Comparison of ENCODE assay signal across 8 mouse cellular contexts in genomic region chr19:42268337-42268736, GRCm38 (mm10). TPM values are rescaled to one million over a fixed set of nuclear protein-coding genes. Genes with fewer than 3 reads are reported as not detected.
A peak's percentile ranks its signal among the peaks of the same experiment; 100 is the strongest.
DNase-seq lines count a peak whose midpoint lies in the region; ATAC-seq and TF ChIP-seq lines count a peak whose summit lies in the region.

No protein-coding gene starts in this region.

- no peak overlapping the region for H3K4me3 ChIP-seq in forebrain, postnatal 0 days (ENCODE audit: low read depth, low read length)
- no peak overlapping the region for H3K4me3 ChIP-seq in kidney, embryonic 14.5 days (ENCODE audit: low read length)
- H3K4me3 ChIP-seq in midbrain, embryonic 16.5 days (ENCODE audit: low read depth, low read length) = no peak overlapping the region
- H3K4me3 ChIP-seq in lung, postnatal 0 days (ENCODE audit: low read depth, low read length) = no peak overlapping the region

- H3K4me2 ChIP-seq in forebrain, postnatal 0 days (ENCODE audit: low read depth) = peak overlapping the region; percentile 31
- peak overlapping the region; percentile 28 for H3K4me2 ChIP-seq in kidney, embryonic 14.5 days (replicated peaks; ENCODE audit: low read depth, low read length)
- H3K4me2 ChIP-seq in midbrain, embryonic 16.5 days (ENCODE audit: low read length) = peak overlapping the region; percentile 31
- no peak overlapping the region for H3K4me2 ChIP-seq in lung, postnatal 0 days (replicated peaks; ENCODE audit: low read depth, low read length)

- no peak overlapping the region for H3K27ac ChIP-seq in forebrain, postnatal 0 days (ENCODE audit: low read depth, low read length)
- H3K27ac ChIP-seq in kidney, embryonic 14.5 days (ENCODE audit: low read depth, low read length) = no peak overlapping the region
- H3K27ac ChIP-seq in midbrain, embryonic 16.5 days (ENCODE audit: low read length) = no peak overlapping the region
- H3K27ac ChIP-seq in lung, postnatal 0 days (ENCODE audit: low read length) = no peak overlapping the region

- no peak overlapping the region for H3K9ac ChIP-seq in forebrain, postnatal 0 days
- no peak overlapping the region; the same call in 1 of the 2 replicates for H3K9ac ChIP-seq in kidney, embryonic 14.5 days (ENCODE audit: low read depth, low read length)
- H3K9ac ChIP-seq in midbrain, embryonic 16.5 days (ENCODE audit: low read depth, low read length) = peak overlapping the region; percentile 30; the same call in 1 of the 2 replicates
- no peak overlapping the region for H3K9ac ChIP-seq in lung, postnatal 0 days (replicated peaks; ENCODE audit: low read depth)

- peak; percentile 22 for DNase-seq in cerebellum, adult 11 months
- peak; percentile 75 for DNase-seq in adrenal gland, postnatal 10 days
- no peak for DNase-seq in forebrain, postnatal 0 days
- DNase-seq in layer of hippocampus, adult 9-10 months (ENCODE audit: low spot score) = no peak
- no peak for DNase-seq in lung, postnatal 0 days (ENCODE audit: low spot score)

- no peaks in the 10 kb centered on the region for H3K4me1 ChIP-seq in forebrain, postnatal 0 days (ENCODE audit: insufficient read depth)
- H3K4me1 ChIP-seq in kidney, embryonic 14.5 days (ENCODE audit: control insufficient read depth, insufficient read depth, low read length) = no peaks in the 10 kb centered on the region
- no peaks in the 10 kb centered on the region; the same call in 1 of the 2 replicates for H3K4me1 ChIP-seq in midbrain, embryonic 16.5 days (ENCODE audit: control insufficient read depth, insufficient read depth, low read length)
- H3K4me1 ChIP-seq in lung, postnatal 0 days (ENCODE audit: insufficient read depth, low read depth, low read length) = no peaks in the 10 kb centered on the region

- H3K36me3 ChIP-seq in forebrain, postnatal 0 days (ENCODE audit: insufficient read depth) = peaks cover 23% of the 10 kb centered on the region
- H3K36me3 ChIP-seq in kidney, embryonic 14.5 days (ENCODE audit: control insufficient read depth, insufficient read depth, low read length) = no peaks in the 10 kb centered on the region
- peaks cover 19% of the 10 kb centered on the region for H3K36me3 ChIP-seq in midbrain, embryonic 16.5 days (ENCODE audit: control insufficient read depth, insufficient read depth, low read length)
- H3K36me3 ChIP-seq in lung, postnatal 0 days (ENCODE audit: insufficient read depth, low read length) = no peaks in the 10 kb centered on the region

- no peak for TF ChIP-seq CTCF in forebrain, postnatal 0 days (IDR thresholded peaks at IDR 0.05; ENCODE audit: low read depth)
- TF ChIP-seq CTCF in lung, postnatal 0 days (IDR thresholded peaks at IDR 0.05) = no peak

- TF ChIP-seq EP300 in lung, postnatal 0 days (IDR thresholded peaks at IDR 0.05) = no peak

- WGBS in forebrain, postnatal 0 days = 4% methylated on average over 19 of the region's 19 CpGs
- WGBS in kidney, embryonic 14.5 days = under 1% methylated on average over 19 of the region's 19 CpGs
- WGBS in midbrain, embryonic 16.5 days = 4% methylated on average over 19 of the region's 19 CpGs
- 4% methylated on average over 19 of the region's 19 CpGs for WGBS in lung, postnatal 0 days

- ATAC-seq in cerebellum, adult (ENCODE audit: insufficient number of reproducible peaks, low FRiP score, low TSS enrichment) = no peak
- ATAC-seq in forebrain, postnatal 0 days = no peak
- no peak for ATAC-seq in kidney, embryonic 14.5 days (ENCODE audit: low FRiP score, low TSS enrichment)
- ATAC-seq in midbrain, embryonic 16.5 days = no peak
- no peak for ATAC-seq in lung, postnatal 0 days

- no peaks in the 10 kb centered on the region for H3K27me3 ChIP-seq in forebrain, postnatal 0 days (ENCODE audit: insufficient read depth, low read length)
- H3K27me3 ChIP-seq in kidney, embryonic 14.5 days (ENCODE audit: control insufficient read depth, insufficient read depth, low read length) = no peaks in the 10 kb centered on the region
- peaks cover 2% of the 10 kb centered on the region; the same call in 1 of the 2 replicates for H3K27me3 ChIP-seq in midbrain, embryonic 16.5 days (ENCODE audit: control insufficient read depth, insufficient read depth, low read depth, low read length)
- H3K27me3 ChIP-seq in lung, postnatal 0 days (replicated peaks; ENCODE audit: insufficient read depth, low read length) = no peaks in the 10 kb centered on the region

- H3K9me3 ChIP-seq in forebrain, postnatal 0 days (ENCODE audit: low read length) = no peaks in the 10 kb centered on the region
- H3K9me3 ChIP-seq in kidney, embryonic 14.5 days (ENCODE audit: control insufficient read depth, low read length) = no peaks in the 10 kb centered on the region
- no peaks in the 10 kb centered on the region for H3K9me3 ChIP-seq in midbrain, embryonic 16.5 days (replicated peaks; ENCODE audit: control insufficient read depth, low read length, poor library complexity, severe bottlenecking)
- H3K9me3 ChIP-seq in lung, postnatal 0 days (ENCODE audit: low read length) = no peaks in the 10 kb centered on the region

RNA-seq across cellular contexts. Expression of gene Golga7b, which starts 21.0 kb away (rescaled TPM):
- 1 to 10 TPM in 1 of 2 experiments, under 1 TPM in 1; 0.99 to 2.3 TPM for total RNA-seq in adrenal gland, postnatal 10 days (2021)
- 79.1 and 90.1 TPM in 2 replicates for total RNA-seq in forebrain, postnatal 0 days (2014; rRNA removed)
- polyA plus RNA-seq in forebrain, postnatal 0 days (2015; fragmentation: Nextera tagmentation; extraction: Ambion mirVana) = 44.7 and 61.4 TPM in 2 replicates
- not detected in 2 replicates for polyA plus RNA-seq in kidney, embryonic 14.5 days (2014; fragmentation: Nextera tagmentation; extraction: Ambion mirVana)
- 61.4 and 72.2 TPM in 2 replicates for polyA plus RNA-seq in midbrain, embryonic 16.5 days (2015; fragmentation: Nextera tagmentation; extraction: Ambion mirVana)
- 0.06 TPM in 1 of 2 replicates, not detected in the other for polyA plus RNA-seq in lung, postnatal 0 days (2015; fragmentation: Nextera tagmentation; extraction: Ambion mirVana)

Comparison
In these comparisons a context has a peak if more than half of its experiments do, and no peak if none do; other contexts are left out.
1. DNase-seq: peak in cerebellum, adult 11 months (single experiment) and adrenal gland, postnatal 10 days (single experiment); none in forebrain, postnatal 0 days (single experiment), layer of hippocampus, adult 9-10 months (single experiment) and lung, postnatal 0 days (single experiment).
2. RNA of gene Golga7b, which starts 21.0 kb away (polyA plus RNA-seq): 61.4 to 72.2 TPM in midbrain, embryonic 16.5 days and 44.7 to 61.4 TPM in forebrain, postnatal 0 days; not detected in kidney, embryonic 14.5 days and 0.06 TPM in lung, postnatal 0 days; every median in the first group is over 10 times any median in the second.